Mouse (Mus musculus) liver, adult 2 months (tissue): ENCODE measurements around the gene N4bp2l2.

Experiments
- CTCF ChIP-seq: fragments of 200-500 bp; IDR thresholded peaks from 2 replicates; pipeline ENCODE4 v1.5.1; 2011; ENCODE audit warnings: low read depth, low read length, control low read depth
- POLR2A ChIP-seq: fragments of 200-500 bp; IDR thresholded peaks from 2 replicates; pipeline ENCODE4 v1.6.1; 2011; ENCODE audit warnings: low read length, control low read depth; ENCODE audit not compliant: insufficient read depth; ENCODE audit errors: extremely low read depth

- TF ChIP-seq POLR2A (no peak), CTCF (no peak)
Observed at GRCm38 (mm10) chr5:150595366-150596016, 70.5 kb downstream of the N4bp2l2 start.
